Mouse (Mus musculus): ENCODE data around the gene Rhox6.

DNA sequence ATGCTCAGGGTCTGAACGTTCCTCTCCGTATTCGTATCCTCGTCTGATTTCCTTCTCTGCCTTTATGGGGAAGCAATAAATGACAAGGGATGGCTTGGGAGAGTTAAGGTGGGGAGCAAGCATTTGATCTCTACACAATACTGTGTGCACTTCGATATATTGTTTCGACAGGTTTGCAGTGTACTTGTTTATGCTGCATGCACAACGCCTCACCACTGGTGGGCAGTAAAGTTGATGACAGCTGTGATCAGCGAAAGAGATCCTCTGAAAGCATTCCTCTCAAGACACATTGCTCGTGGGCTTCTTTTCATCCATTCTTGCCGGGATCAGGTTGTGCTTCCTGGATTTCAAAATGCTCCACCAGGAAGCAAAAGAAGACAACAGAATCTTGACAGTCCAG is 11.0 kb upstream of the Rhox6 start:
- TF ChIP-seq CTCF (IDR thresholded peaks at IDR 0.05; ENCODE audit: low read depth): 0 out of 2 replicates have a peak, but pooled peaks have one; percentile 3
- no peak for TF ChIP-seq EP300 (IDR thresholded peaks at IDR 0.05; ENCODE audit: low read depth)

Data from liver, embryonic 14.5 days (tissue).